Mouse (Mus musculus) erythroblast, embryonic 14.5 days (primary cell): ENCODE measurements around the gene Urb1.

Experiments
- GATA1 ChIP-seq: IDR thresholded peaks from 2 replicates; pipeline ENCODE4 v1.6.1; 2012; ENCODE audit warnings: low read length, inconsistent platforms, mixed read lengths
- TAL1 ChIP-seq: IDR thresholded peaks from 3 replicates; pipeline ENCODE4 v1.6.1; 2012; ENCODE audit warnings: low read length, inconsistent platforms, mixed read lengths

DNA sequence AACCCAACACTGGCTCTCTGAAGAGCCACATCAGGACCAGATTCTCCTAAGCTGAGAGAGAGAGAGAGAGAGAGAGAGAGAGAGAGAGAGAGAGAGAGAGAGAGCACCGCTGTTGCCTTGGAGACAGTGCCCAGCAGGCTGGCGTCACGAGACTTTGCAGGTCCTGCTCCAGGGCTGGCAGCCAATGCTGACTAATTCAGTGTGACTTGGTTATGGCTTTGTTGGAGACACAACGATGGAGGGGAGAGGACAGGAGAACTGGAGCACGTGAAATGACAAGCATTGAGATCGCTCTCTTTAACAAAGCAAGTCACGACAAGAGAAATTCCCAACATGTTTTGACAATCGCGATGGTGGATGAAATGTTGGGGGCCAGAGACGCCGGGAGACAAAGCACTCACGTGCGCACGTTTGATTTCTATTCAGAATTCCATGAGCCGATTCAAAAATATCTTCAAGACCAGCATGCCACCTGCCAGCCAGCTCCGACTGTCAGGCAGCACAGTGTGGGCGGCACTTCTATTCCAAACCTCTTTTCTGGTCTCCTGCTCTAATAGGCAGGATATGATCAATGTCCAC, 100.4 kb downstream of the Urb1 start:
- no peak for TF ChIP-seq TAL1
- TF ChIP-seq GATA1: no peak
